Mouse (Mus musculus): Measurements from ENCODE around the gene Krtcap2.

Gene Krtcap2

DNA sequence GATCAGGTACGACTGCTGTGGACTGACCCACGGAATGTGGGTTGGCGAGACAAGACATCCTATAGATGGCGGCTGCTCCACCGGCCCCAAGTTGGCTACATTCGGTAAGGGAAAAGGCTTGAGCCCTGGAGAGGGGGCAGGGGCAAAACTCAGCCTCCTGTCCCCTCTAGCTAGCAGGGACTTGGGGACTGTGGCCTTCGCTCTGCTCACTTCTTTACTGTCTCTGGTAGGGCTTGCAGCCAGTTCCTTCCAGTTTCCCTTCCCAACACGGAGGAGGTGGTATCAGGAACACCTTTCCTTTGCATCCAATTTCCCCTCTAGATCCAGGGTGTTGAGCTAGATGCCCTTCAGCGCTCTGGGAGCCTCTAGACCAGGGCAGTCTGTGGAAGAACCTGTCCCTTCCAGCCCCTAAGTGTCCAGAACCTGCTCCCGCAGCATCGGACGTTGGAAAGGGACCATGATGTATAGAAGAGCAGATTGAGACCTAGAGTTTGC, 20.4 kb upstream of the Krtcap2 start:
- DNase-seq (ENCODE audit: low read depth, low spot score): no peak

DNA sequence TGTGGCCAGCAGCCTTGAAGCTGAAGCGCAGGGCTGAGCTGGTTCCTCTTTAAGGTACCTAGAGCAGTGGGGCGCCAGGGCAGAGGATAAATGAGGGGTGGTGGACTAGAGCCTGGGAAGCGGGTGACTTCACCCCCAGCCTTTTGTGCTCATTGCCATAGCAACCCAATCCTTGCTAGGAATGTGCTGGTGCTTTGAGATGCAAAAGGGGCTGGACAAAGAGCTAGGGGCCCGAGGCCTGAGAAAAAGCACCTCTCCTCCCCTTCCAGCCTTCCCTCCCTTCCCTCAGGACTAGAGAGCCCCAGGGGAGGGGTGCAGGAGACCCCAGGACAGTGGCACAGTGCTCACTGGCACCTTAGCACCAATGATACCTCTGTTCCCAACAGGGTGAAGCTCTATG, 19.8 kb upstream of the Krtcap2 start:
- DNase-seq (ENCODE audit: low read depth, low spot score): no peak

- DNase-seq (ENCODE audit: low read depth, low spot score): no peak
Observed at GRCm38 (mm10) chr3:89226361-89226760, 19.4 kb upstream of the Krtcap2 start.

- DNase-seq (ENCODE audit: low read depth, low spot score): no peak
Observed at GRCm38 (mm10) chr3:89226900-89227299, 18.9 kb upstream of the Krtcap2 start, which contains the start of gene Mtx1. Gene Mtx1 (minus strand): TSS chr3:89227088.

- DNase-seq (ENCODE audit: low read depth, low spot score): peak; percentile 53
Observed at GRCm38 (mm10) chr3:89227307-89228179, 18.2 kb upstream of the Krtcap2 start.

GRCm38 (mm10) chr3:89228180-89228549, 17.6 kb upstream of the Krtcap2 start:
- DNase-seq (ENCODE audit: low read depth, low spot score): peak; percentile 66

DNA sequence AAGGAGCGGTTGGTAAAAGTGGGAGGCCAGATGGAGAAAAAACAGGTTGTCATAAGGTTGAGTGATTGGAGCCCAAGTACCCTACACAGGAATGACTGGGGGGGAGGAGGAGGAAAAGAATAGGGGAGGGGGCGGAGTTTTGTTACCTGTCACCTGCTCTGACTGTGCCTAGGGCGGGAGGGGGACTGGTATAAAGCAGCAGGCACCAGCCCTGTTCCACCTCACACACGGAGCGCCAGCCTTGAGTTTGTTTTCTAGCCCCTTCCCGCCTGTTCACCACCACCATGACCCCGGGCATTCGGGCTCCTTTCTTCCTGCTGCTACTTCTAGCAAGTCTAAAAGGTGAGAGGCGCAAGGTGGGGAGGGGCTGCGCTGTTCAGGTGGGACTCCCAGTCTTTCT, 16.9 kb upstream of the Krtcap2 start, which contains the start of gene Muc1:
TSS of gene Muc1 (plus strand) at position 222 of the 400 bp plus-strand sequence.
- no peak for DNase-seq (ENCODE audit: low read depth, low spot score)

- DNase-seq (ENCODE audit: low read depth, low spot score): no peak
Observed at GRCm38 (mm10) chr3:89229276-89229675, 16.5 kb upstream of the Krtcap2 start.

DNA sequence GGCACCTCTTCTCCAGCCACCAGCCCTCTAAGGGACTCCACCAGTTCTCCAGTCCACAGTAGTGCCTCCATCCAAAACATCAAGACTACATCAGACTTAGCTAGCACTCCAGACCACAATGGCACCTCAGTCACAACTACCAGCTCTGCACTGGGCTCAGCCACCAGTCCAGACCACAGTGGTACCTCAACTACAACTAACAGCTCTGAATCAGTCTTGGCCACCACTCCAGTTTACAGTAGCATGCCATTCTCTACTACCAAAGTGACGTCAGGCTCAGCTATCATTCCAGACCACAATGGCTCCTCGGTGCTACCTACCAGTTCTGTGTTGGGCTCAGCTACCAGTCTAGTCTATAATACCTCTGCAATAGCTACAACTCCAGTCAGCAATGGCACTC, 15.2 kb upstream of the Krtcap2 start:
- no peak for DNase-seq (ENCODE audit: low read depth, low spot score)

DNA sequence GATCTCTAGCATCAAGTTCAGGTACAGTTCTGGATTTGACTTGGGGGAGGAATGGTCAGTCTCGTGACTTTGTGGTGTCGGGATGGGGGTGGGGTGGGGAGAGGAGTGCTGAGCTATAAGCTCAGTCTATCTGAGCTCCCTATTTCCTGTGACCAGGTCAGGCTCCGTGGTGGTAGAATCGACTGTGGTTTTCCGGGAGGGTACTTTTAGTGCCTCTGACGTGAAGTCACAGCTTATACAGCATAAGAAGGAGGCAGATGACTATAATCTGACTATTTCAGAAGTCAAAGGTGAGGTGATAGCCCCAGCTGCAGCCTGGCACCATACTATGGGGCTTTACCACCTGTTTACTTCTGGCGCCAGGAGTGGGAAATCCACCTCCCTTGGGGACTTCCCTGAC, 14.4 kb upstream of the Krtcap2 start:
- DNase-seq (ENCODE audit: low read depth, low spot score): no peak

- no peak for DNase-seq (ENCODE audit: low read depth, low spot score)
Observed at GRCm38 (mm10) chr3:89231772-89232275, 13.9 kb upstream of the Krtcap2 start.

DNA sequence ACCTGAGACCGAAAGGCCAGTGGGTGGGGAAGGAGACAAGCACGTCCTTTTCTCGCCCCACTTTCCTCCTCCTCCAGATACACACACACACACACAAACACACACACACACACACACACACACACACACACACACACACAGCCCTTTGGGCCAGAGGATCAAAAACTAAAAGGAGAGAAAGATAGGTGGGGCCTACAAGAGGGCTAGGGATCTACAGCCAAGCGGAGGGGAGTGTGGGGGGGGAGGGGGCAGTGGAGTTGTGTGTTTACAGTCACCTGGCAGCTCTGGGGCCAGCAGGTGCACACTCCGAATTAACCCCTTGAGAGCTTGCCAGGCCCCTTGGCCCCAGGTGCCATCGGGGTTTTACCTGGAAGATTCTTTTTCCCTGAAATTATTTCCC, 13.2 kb upstream of the Krtcap2 start:
- no peak for DNase-seq (ENCODE audit: low read depth, low spot score)

DNA sequence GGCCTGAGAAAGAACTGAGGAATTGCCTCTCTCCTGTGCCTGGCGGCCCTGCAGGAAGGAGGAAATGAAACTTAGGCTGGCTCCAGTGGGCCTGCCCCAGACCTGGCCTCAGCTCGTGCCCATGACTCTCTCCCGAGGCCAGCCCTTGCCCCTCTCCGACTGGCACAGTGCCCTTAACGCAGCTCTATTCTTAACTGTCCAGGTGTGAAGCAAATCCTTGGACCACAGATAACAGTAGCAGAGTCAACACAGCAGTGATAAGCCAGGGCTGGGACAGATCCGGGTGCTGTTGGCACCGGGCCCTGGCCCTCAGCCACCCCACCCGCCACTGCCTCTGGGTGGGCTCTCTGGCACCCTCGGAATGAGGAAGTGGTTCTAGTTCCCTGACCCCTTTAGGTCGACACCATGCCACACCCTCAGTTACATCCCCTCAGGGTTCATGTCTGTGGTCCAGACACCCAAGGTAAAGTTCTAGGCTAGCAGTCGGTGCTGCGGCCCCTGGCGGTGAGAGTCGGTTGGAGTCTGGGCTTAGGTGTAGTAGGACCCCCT, 12.1 kb upstream of the Krtcap2 start:
- DNase-seq (ENCODE audit: low read depth, low spot score): no peak

DNA sequence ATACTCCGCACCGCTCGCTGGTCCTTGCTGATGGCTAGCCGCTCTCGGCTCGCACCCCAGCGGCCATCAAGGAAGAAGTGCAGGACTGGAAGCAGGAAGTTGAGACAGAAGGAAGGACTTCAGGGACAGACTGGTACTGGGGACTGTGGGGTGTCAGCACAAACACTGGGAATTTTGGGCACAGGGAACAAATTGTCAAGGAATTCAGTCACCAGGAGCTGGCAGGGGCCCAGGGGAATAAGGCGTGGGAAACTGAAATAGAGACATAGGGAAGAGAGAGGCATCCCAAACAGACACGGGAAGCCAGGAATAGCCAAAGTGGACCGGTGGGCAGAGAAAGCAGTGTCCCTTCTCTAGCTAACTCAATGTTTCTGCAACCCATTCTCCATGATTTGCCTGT, 9.2 kb upstream of the Krtcap2 start:
- DNase-seq (ENCODE audit: low read depth, low spot score): no peak

GRCm38 (mm10) chr3:89237682-89238081, 8.1 kb upstream of the Krtcap2 start:
- DNase-seq (ENCODE audit: low read depth, low spot score): no peak

GRCm38 (mm10) chr3:89238494-89238893, 7.3 kb upstream of the Krtcap2 start:
- no peak for DNase-seq (ENCODE audit: low read depth, low spot score)

DNA sequence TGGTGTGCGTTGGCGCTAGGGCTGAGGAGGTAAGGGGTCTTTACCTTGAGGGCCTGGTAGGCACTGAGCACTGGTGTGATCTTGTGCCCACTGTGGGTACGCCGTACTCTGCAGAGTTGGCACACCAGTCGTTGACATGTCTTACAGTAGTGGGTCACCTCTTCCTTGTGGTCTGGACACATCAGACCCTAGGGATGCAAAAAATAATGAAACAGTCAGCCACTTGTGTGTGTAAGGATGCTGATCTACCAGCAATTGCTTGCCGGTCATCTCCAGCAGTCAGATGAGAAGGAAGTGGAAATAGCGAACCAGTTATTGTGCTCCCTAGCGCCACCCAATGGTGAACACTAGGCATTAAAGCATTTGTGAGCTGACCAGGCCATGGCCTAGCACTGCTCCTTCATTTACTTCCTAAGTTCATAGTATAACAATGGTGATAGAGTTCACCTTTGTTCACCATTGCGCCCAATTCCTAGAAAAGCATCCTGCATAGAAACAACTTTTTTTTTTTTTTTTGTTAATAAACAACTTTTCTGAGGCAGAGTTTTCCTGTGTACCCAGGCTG, 3.4 kb upstream of the Krtcap2 start:
- no peak for DNase-seq (ENCODE audit: low read depth, low spot score)

- DNase-seq (ENCODE audit: low read depth, low spot score): no peak
Observed at GRCm38 (mm10) chr3:89243609-89244008, 2.2 kb upstream of the Krtcap2 start.

DNA sequence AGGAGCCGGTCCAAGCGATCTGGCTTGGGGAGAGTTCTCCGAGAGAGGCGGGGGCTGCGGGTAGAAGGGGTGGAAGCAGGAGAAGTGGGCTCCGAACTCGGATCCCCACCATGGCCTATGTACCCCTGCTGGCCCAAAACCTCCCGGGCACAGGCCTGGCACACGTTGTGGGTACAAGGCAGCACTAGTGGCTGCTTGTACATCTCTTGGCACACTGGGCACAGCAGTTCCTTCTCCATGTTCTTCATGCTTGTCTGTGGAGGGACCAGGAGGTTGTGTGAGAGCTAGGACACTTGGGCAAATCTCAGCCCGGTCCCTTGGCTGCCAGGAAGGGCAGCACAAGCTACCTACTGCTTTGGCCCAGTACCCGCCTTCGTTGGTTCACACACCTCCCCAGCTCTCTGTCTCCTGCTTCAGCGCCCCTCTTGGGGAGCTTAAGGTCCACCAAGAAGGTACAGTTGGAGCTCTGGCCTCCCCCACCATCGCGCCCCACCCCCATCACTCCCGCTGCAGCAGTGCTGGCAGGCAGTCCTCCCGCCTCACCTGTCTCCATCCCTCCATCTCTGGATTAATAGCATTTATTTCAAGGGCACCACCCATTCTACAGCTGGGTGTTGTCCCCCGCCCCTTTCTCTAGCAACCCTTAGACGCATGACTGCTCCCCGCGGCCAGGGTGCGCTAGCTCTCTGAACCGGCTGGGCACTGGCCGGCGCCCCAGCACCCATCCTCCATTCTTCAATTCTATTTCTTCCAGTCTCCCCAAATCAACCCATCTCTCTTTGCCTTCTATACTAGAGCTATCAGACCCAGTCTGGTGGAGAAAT, 1.4 kb upstream of the Krtcap2 start:
- no peak for DNase-seq (ENCODE audit: low read depth, low spot score)

GRCm38 (mm10) chr3:89244982-89245687, 631 bp upstream of the Krtcap2 start:
- DNase-seq (ENCODE audit: low read depth, low spot score): no peak
